Mouse (Mus musculus): ENCODE measurements around the gene Afdn.
A peak's percentile ranks its signal among the peaks of the same experiment; 100 is the strongest.

Afdn gene

GRCm38 (mm10) chr17:13759853-13760627, at the start of gene Afdn:
TSS of gene Afdn (plus strand) at chr17:13760539.
- peak in 1 of 2 experiments; percentile 42 for DNase-seq (ENCODE audit: low spot score in 2 of 2)

GRCm38 (mm10) chr17:13711173-13711572, 49.2 kb upstream of the Afdn start:
- DNase-seq (ENCODE audit: low spot score in 2 of 2), result no peak

GRCm38 (mm10) chr17:13712116-13712515, 48.2 kb upstream of the Afdn start:
- no peak for DNase-seq (ENCODE audit: low spot score in 2 of 2)

- DNase-seq (ENCODE audit: low spot score in 2 of 2), result no peak
Measured at GRCm38 (mm10) chr17:13712518-13712917, 47.8 kb upstream of the Afdn start.

GRCm38 (mm10) chr17:13714128-13714527, 46.2 kb upstream of the Afdn start:
- DNase-seq (ENCODE audit: low spot score in 2 of 2), result no peak

- no peak for DNase-seq (ENCODE audit: low spot score in 2 of 2)
Measured at GRCm38 (mm10) chr17:13714654-13715053, 45.7 kb upstream of the Afdn start.

GRCm38 (mm10) chr17:13715511-13715910, 44.8 kb upstream of the Afdn start:
- no peak for DNase-seq (ENCODE audit: low spot score in 2 of 2)

GRCm38 (mm10) chr17:13716336-13716735, 44.0 kb upstream of the Afdn start:
- no peak for DNase-seq (ENCODE audit: low spot score in 2 of 2)

GRCm38 (mm10) chr17:13717428-13717827, 42.9 kb upstream of the Afdn start:
- no peak for DNase-seq (ENCODE audit: low spot score in 2 of 2)

GRCm38 (mm10) chr17:13720187-13720586, 40.2 kb upstream of the Afdn start:
- DNase-seq (ENCODE audit: low spot score in 2 of 2), result no peak

GRCm38 (mm10) chr17:13721372-13721771, 39.0 kb upstream of the Afdn start:
- DNase-seq (ENCODE audit: low spot score in 2 of 2), result no peak

- no peak for DNase-seq (ENCODE audit: low spot score in 2 of 2)
Measured at GRCm38 (mm10) chr17:13722434-13722833, 37.9 kb upstream of the Afdn start.

- no peak for DNase-seq (ENCODE audit: low spot score in 2 of 2)
Measured at GRCm38 (mm10) chr17:13725004-13725550, 35.3 kb upstream of the Afdn start.

GRCm38 (mm10) chr17:13726832-13727355, 33.4 kb upstream of the Afdn start:
- no peak for DNase-seq (ENCODE audit: low spot score in 2 of 2)

GRCm38 (mm10) chr17:13730980-13731726, 29.2 kb upstream of the Afdn start:
- DNase-seq (ENCODE audit: low spot score in 2 of 2), result no peak

- no peak for DNase-seq (ENCODE audit: low spot score in 2 of 2)
Measured at GRCm38 (mm10) chr17:13731727-13732112, 28.6 kb upstream of the Afdn start.

- DNase-seq (ENCODE audit: low spot score in 2 of 2), result no peak
Measured at GRCm38 (mm10) chr17:13732685-13733084, 27.7 kb upstream of the Afdn start.

GRCm38 (mm10) chr17:13733971-13734370, 26.4 kb upstream of the Afdn start:
- DNase-seq (ENCODE audit: low spot score in 2 of 2), result no peak

GRCm38 (mm10) chr17:13735057-13735456, 25.3 kb upstream of the Afdn start:
- no peak for DNase-seq (ENCODE audit: low spot score in 2 of 2)

GRCm38 (mm10) chr17:13735803-13736282, 24.5 kb upstream of the Afdn start:
- DNase-seq (ENCODE audit: low spot score in 2 of 2), result no peak

GRCm38 (mm10) chr17:13737336-13737735, 23.0 kb upstream of the Afdn start:
- no peak for DNase-seq (ENCODE audit: low spot score in 2 of 2)

GRCm38 (mm10) chr17:13738121-13738776, 22.1 kb upstream of the Afdn start:
- no peak for DNase-seq (ENCODE audit: low spot score in 2 of 2)

Data from spleen, postnatal 10 days (tissue).